Mouse (Mus musculus) CD4-positive, CD25-positive, alpha-beta regulatory T cell, adult 2 months (primary cell): ENCODE results near the gene Mmaa.

Experiments used
- DNase-seq: peaks from one replicate; pipeline ENCODE4 v3.0.0-alpha.2; 2012; ENCODE audit warnings: low read depth, low spot score

Gene Mmaa

DNA sequence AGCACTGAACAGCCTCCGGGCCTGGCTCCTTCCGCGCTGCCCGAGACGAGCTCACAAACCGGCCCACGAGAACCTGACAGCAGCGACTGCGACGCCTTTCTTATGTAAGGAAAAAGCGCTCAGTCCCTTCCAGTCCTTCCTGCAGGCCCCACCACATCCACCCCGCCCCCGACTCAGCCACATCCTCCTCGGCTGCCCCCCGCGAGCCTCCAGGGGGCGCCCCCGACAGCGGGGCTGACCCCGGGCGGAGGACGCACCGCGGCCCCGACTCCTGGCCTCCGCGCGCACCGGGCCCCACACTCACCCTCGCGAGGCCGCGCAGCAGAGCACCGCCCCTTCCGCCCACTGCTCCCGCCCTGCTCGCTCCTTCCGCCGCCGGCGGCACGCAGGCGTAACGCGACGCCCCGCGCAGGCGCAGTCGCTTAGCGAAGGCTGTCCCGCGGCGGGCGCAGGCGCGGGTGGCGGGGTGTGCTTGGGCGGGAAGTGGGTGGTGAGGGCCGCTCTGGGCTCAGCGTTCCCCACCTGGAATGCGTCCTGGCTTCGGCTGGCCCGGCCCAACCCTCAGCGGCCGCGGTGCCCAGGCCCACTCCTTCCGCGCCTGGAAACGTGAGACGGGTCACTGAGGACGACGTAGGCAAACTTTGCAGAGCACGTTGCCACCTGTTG is at the start of gene Mmaa:
Gene Mmaa, minus strand, starts transcription at position 328 of the 666 bp plus-strand sequence.
- peak; percentile 99 for DNase-seq

DNA sequence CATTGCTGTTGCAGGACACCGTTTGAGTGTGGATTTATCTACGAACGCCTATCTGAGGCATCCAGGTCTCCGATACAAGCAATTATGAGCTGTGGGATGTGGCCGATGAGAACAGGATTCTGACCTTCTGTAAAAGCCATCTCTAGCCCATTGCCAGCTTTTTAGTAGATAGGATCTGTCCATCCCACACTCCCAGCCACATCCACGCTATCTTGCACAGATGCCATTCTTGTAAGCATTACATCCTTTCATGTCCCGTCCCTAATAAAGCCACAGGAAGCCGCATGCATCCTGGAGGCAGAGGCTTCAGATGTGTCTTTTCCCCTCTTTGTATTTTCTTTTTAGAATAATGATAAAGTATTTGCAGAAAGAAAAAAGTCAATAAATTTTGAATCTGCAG is 46.5 kb upstream of the Mmaa start:
- DNase-seq: no peak

DNA sequence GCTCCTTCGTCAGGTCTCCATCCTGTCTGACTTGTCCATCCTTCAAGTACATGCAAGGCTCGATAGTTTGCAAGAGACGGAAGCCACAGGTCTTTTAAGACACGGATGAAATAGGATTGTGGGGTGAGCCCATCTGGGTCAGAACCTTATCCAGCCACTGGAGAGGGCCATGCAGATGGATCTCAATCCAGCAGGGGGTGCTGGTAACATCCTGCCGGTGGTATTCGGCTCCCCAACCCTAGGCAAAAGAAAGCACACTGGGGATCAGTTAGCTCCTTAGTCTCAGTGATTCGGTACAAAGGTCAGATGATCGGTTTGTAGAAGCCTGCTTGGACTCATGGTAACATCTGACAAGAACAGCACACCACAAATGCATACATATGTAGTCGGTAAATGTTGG is 44.8 kb upstream of the Mmaa start:
- DNase-seq: peak; percentile 38

DNA sequence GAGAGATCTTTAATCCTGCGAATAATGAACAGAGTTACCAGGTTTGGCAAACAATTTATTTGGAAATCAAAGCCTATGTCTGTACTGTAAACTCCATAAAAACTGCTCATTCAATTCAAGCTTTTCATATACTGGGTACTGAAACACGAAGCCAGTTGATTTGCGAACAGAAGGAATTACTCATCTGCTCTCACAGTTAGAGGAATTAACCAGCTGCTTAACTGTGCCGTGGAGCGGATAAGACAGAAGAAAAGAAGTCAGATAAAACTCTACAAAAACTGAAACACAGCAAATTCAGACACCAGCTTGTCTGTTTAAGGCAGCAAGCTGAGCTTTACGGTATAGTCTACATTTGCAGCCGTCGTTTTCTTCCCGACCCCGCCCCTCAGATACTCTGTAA is 43.9 kb upstream of the Mmaa start:
- no peak for DNase-seq

DNA sequence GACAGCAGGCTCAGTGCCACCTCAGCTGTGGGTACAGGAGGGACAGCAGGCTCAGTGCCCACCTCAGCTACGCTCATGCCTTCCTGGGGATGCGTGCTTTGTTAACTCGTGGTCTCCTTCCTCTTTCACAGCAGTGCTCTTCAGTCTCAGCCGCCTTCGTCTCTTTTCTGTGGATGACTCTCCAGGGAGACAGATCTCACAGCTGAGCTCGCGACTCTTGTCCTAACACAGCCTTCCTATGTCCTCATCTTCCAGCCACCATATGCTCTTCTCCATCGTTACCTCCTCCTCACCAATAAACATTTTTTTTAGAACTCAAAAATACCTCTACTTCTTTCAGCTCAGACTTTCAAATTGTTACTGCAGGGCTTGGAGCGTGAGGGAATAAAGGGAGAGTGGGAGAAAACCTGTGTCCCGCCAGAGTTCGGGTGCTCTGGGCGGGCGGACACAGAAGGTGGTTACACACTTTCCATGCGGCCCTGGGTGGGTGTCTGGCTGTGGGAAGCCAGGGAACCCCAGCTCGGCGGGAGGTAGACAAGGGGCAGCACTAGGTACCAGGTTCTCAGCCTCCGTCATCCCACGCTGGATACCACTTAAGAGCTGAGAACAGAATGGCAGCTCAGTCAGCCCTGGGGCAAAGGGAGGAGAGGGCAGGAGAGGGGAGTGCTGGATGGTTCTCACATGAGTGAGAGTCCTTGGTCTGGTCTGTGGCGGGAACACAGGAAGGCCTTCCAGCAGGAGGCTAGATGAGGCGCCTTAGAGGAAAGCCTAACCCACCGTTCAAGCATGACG is 37.6 kb upstream of the Mmaa start:
- DNase-seq: no peak

DNA sequence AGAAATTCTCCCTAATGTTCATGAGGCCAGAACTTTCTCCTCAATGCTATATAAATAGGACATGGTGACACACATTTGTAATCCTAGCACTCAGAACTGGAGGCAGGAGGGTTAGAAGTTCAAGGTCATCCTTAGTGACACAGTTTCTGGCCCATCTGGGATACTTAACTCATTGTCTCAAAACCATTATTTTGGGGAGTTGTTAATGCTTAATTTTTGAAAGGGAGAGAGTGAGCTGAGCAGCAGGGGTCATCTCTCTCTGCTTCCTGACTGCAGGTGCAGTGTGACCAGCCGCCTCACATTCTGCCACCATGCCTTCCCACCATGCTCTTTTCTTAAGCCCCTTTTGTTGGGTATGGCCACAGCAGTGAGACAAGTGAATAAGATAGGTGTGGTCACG is 36.8 kb upstream of the Mmaa start:
- no peak for DNase-seq

DNA sequence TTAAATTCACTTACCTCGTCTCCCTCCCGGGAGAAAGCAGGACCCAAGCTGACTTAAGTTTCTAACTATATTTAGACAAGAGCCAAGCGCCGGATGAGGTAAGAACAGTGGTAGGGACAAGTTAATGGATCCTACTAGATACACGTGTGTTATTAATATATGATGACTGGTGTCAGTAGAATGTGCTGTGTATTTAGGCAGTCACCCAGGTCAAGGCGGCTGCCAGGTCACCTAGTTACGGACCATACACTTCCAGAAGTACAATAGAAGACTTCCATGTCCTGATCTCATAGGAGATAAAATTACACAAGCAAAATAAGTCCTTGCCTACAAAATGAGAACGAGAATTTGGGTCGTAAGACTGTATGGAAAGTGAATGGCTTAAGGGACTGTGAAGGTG is 36.3 kb upstream of the Mmaa start:
- DNase-seq: no peak

DNA sequence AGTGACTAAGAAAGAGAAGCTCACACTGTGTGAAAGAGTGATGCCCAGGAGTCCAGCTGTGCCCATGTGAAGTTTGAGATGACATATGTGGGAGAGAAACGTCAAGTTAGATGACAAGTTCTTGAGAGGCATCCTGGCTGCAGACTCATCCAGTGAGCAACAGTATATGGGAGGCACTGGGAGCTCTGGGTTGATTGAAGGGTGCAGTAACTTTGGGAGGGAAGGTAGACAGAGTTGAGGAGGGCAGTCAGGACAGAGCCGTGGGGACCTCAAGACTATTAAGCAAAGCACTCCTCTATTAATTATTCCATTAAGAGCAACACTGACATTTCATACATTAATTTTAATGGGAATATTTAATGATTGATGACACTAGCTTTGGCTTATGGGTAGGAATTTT is 35.0 kb upstream of the Mmaa start:
- DNase-seq: no peak

DNA sequence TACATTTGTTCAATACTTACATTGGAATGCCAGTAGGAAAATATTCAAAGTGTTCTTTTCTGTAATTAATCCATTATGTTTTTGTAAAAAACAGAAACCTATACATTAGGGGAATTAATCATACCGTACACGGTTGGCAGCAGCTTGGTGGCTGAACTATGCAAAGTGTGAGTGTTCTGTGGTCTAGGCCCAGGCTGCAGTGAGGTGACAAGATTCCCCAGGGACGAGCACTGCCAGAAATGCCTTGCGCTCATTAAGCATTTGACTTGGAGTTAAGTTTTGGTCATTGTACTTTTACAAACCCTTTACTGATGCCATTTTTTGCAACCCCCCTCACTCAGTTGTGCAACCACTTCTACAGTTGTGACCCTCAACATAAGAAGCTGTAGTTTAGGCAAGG is 34.4 kb upstream of the Mmaa start:
- DNase-seq: no peak

DNA sequence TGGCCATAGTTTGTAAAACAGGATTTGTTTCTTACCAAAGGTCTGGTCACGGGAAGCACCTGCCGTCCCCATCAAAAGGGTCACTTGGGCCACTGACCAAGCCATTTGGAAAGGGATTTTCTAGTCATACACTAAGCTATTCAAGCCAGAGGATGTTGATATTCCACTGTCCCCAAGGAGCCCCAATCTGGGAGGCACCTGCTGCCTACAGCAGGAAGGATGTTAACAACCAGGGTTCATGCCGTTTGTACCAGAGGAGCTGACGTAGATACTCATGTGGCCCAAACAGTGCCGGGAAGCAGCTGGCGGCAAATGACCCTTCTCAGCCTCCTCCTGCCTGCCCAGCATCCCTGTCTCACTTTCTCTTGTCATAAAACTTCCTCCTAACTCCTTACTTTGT is 30.8 kb upstream of the Mmaa start:
- DNase-seq: no peak

DNA sequence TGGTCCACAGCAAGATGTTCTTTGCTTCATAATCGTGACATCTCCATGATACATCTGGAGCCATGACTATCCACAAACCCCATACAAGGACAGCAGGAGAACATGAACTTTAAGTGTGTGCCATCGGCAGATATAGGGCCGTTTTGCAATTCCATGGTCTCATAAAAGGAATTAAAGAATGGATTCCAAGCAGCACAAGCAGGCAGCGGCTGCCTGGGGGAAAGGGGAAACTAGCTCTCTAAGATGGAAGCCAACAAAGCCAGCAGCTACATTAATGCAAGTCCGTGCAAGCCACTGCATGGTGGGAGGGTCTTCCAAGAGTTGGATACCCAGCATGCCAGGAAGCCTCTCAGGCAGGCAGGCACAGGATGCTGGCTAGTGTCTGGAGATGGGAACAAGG is 30.2 kb upstream of the Mmaa start:
- no peak for DNase-seq

DNA sequence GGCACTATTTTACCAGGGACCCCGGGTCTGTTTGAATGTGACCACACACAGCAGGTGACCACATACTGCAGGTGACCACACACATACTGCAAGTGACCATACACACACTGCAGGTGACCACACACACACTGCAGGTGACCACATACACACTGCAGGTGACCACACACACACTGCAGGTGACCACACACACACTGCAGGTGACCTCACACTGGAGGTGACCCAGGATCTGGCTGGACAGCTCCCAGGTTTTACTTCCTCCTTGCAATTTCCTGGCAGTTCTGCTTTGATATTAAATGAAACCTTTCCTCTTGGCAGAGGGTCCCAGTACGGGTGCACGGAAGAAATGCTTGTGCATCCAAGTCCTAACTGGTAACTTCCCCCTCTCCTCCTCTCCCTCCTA is 29.3 kb upstream of the Mmaa start:
- no peak for DNase-seq

DNA sequence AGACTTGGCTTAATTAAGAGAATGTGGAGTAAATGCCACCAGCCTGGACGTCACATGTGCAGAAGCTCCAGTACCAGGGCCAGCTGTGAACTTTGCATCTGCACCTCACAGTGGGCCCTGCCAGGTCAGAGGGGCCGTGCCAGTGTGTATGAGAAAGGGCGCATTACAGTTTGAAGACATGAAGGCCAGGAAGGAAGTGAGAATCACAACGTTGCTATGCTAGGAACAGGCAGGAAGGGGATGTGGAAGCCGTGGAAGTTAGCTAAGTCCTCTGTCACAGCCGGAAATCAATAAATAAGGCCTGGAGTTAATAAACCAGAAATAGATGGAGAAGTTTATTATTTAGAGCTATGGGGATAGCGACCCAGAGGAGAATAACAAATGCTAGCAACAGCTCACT is 28.4 kb upstream of the Mmaa start:
- no peak for DNase-seq

DNA sequence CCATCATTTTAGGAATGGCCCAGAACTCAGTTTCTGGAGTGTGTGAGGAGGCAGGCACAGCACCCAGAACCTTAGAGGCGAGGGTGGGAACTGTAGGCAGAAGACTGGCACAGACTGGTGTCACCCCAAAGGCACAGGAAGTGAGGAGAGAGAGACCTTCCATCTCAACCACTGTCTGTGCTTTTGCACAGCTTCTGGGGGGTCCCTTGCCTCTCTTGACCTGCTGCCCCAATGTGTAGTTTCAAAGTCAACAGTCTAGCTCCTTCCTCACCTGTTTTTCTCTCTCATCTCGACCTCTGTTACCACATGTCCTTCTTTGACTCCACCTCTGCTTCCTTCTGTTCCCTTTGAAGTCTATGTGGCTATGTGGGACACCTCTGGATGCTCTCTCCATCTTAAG is 16.1 kb upstream of the Mmaa start:
- no peak for DNase-seq

DNA sequence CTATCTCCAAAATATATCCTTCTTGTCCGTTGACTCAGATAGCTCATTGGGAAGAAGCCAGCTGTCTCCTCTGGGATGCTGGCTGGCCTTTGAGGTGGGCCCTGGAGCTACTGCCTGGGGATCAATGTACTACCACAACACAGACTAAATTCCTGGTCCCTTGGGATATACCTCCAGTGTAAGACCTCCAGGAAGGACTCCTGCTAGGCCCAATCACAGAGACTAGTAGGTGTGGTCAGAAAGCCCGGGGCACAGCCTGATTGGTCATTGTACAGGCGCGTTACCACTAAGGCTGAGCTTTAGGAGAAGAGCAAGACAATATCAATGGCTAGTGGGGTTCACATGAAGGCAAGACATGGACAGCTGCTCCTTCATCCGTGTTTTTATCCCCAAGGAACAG is 11.2 kb upstream of the Mmaa start:
- DNase-seq: no peak

DNA sequence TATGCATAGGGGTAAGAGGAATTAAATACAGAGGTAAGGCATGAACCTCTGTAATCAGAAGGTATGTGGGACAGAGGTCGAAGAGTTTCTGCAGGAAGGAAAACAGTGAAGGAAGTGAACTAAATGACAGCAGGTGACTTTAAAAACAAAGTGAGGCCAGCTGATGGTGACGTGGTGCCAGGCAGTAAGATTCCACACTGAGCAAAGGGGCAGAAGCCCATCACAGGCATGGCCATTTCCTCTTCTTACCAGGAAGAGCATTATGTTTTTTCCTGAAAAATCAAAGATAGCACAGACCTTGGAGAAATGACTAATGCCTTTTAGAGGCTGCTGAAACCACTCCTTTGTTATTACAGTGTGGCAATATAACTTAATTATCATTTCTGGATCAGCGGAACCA is 6.8 kb upstream of the Mmaa start:
- DNase-seq: no peak

DNA sequence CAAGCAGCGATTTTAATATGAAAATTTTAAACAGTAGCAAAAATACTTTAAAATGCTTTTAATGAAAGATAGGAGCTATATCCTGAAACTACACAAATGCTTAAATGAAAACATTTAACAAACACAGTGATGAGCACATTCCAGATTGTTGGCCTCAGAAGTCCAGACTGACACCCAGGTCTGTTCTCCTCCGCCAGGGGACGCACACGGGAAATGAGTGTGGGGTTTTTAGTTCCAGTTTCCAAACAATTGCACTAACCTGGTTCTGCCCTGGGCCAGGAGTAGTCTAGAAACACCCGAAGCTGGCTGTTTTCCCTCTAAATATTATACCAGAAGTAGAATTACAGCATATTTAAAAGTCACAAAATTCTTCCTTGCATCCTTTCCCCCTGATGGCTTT is 5.0 kb upstream of the Mmaa start:
- DNase-seq: no peak

DNA sequence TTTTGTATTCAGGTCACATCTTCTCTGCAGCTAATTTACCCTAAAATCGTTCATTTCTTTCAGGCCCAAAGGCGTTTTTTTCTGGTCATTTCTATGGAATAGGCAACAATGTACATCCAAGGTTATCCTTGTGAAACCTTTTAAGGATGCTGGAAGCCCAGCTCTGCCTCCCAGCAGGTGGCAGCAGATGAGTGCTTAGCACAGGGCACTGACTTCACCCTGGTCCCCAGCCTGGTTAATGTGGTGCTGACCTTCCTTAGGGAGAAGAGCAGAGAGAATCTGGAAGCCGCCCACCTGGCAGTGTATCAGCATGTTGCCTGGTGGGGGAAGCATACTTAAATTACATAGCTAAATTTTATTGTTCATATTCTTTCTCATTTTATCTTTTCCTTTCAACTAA is 3.0 kb upstream of the Mmaa start:
- DNase-seq: peak; percentile 51

DNA sequence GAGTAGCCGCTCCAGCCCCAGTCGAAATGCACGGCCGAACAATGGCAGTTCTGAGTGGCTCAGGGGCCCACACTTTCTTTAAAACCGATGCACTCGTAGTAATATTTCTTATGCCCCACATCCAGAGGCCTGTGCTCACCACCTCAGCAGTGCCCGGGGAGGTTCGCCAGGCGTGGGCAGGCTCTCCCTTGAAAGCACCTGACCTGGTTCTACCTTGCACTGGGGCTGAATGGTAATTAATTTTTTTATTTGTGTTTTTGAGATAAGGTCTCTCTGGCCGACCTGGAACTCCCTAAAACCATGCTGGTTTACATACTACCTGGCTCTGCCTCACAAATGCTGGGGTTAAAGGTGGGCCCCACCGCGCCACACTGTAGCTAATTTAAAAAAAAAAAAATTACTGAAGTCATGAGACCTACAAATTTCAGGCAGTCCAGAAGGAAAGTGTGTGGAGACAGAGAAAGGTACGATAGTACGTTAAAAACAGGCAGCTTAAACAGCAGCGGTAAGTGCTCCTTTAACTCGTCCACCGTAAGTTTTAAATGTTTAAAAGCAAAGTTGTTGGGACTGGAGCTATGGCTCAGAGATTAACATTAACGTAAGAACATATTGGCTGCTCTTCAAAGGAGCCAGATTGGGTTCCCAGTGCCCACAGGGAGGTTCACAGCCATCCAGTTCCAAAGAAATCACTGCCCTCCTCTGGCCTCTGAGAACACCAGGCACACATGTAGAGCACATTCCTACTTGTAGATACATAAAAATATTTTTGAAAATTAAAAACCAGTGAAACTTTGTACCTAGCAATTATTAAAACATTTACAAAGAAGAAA is 754 bp upstream of the Mmaa start:
- no peak for DNase-seq

DNA sequence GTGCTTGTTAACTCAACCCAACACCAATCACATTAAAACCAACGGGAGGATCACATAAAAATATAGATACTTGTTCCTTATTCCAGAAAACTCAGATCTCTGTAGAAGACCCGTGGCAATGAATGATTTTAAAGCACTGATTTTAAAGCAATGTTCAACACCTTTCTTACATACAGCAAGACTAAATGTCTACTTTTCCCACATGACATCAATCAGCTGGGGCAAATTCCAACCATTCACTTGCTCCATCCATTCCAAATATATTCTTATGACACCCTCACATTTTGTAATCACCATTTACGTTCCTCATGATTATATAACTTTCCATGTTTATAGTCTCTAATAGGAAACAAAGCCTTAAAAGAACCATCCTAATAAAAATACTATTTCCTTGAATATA is 896 bp downstream of the Mmaa start:
- DNase-seq: no peak

DNA sequence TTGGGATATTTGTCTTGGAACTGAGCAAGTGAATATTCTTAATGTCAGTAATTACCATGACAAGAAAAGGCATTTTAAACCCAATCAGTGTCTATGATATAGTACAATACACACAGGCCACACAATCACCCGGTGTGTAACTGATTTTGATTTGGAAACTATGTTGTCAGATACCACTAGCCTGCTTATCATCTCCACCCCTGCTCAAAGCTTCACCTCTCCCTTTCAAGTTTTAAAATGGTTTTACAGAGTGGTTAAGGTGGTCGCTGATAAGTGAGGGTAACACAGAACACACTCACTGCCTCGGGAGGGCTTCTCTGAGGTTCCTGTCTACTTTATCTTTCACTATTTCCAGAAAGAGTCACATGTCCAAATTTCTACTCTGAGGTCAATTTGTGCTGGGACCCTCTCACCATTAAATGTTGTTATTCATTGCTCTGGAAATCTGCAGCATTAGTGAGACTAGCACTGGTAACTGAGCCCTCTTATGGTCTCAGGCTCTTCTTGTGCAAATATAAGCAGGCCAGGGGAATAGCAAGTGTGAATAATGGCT is 1.9 kb downstream of the Mmaa start:
- no peak for DNase-seq

DNA sequence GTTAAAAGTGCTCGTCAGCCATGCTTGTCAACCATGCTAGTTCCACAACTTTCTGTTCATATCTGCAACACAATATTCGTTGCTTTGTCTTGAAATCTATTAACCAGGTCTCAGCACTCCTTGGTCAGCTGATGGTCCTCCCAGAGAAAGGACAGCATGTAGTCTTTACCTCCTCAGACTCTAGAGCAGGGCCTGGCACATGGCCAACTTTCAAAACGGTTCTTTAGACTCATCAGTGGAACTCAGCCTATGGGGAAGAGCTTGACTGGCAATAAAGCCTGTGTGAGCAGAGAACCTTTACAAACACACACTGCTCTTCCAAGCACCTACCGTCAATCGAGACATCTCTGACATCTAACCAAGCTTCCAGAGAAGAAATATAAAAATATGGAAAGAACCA is 5.1 kb downstream of the Mmaa start:
- no peak for DNase-seq
